Mouse (Mus musculus): ENCODE measurements around the gene Rnf8. TPM values are rescaled to one million over a fixed set of nuclear protein-coding genes. Genes with fewer than 3 reads are reported as not detected.

Rnf8 gene
- polyA plus RNA-seq, 1 experiment: 21.0 TPM

- TF ChIP-seq CTCF (IDR thresholded peaks at IDR 0.05; ENCODE audit: control insufficient read depth, insufficient read depth, insufficient replicate concordance, low read depth, low read length) (no peak), POLR2A (IDR thresholded peaks at IDR 0.05; ENCODE audit: control insufficient read depth, low read depth, low read length) (no peak)
- Histone ChIP-seq H3K4me3 (ENCODE audit: control insufficient read depth, low read depth, low read length) (no peak overlapping the region), H3K27ac (ENCODE audit: control insufficient read depth, insufficient read depth, low read depth, low read length) (no peak overlapping the region), H3K4me1 (ENCODE audit: control insufficient read depth, insufficient read depth, low read length) (peaks cover 2% of the 10 kb centered on the region), H3K27me3 (ENCODE audit: control insufficient read depth, insufficient read depth, low read length) (no peaks in the 10 kb centered on the region), H3K36me3 (ENCODE audit: control insufficient read depth, insufficient read depth, low read length) (peaks cover 10% of the 10 kb centered on the region)
Measured at GRCm38 (mm10) chr17:29687373-29687772, 72.8 kb downstream of the Rnf8 start.

- Histone ChIP-seq H3K27ac (ENCODE audit: control insufficient read depth, insufficient read depth, low read depth, low read length) (no peak overlapping the region), H3K36me3 (ENCODE audit: control insufficient read depth, insufficient read depth, low read length) (peaks cover 7% of the 10 kb centered on the region), H3K27me3 (ENCODE audit: control insufficient read depth, insufficient read depth, low read length) (no peaks in the 10 kb centered on the region), H3K4me1 (ENCODE audit: control insufficient read depth, insufficient read depth, low read length) (peaks cover 2% of the 10 kb centered on the region), H3K4me3 (ENCODE audit: control insufficient read depth, low read depth, low read length) (no peak overlapping the region)
- TF ChIP-seq POLR2A (IDR thresholded peaks at IDR 0.05; ENCODE audit: control insufficient read depth, low read depth, low read length): no peak
- TF ChIP-seq CTCF (IDR thresholded peaks at IDR 0.05; ENCODE audit: control insufficient read depth, insufficient read depth, insufficient replicate concordance, low read depth, low read length): no peak
Measured at GRCm38 (mm10) chr17:29688610-29689009, 74.0 kb downstream of the Rnf8 start.

- Histone ChIP-seq H3K4me1 (ENCODE audit: control insufficient read depth, insufficient read depth, low read length) (peaks cover 2% of the 10 kb centered on the region), H3K27ac (ENCODE audit: control insufficient read depth, insufficient read depth, low read depth, low read length) (no peak overlapping the region), H3K36me3 (ENCODE audit: control insufficient read depth, insufficient read depth, low read length) (peaks cover 10% of the 10 kb centered on the region), H3K4me3 (ENCODE audit: control insufficient read depth, low read depth, low read length) (no peak overlapping the region), H3K27me3 (ENCODE audit: control insufficient read depth, insufficient read depth, low read length) (no peaks in the 10 kb centered on the region)
- no peak for TF ChIP-seq CTCF (IDR thresholded peaks at IDR 0.05; ENCODE audit: control insufficient read depth, insufficient read depth, insufficient replicate concordance, low read depth, low read length)
- TF ChIP-seq POLR2A (IDR thresholded peaks at IDR 0.05; ENCODE audit: control insufficient read depth, low read depth, low read length): no peak
Measured at GRCm38 (mm10) chr17:29690257-29690656, 75.7 kb downstream of the Rnf8 start.

GRCm38 (mm10) chr17:29692827-29693226 is 78.2 kb downstream of the Rnf8 start:
- H3K4me1 ChIP-seq (ENCODE audit: control insufficient read depth, insufficient read depth, low read length): peaks cover 2% of the 10 kb centered on the region
- peaks cover 10% of the 10 kb centered on the region for H3K36me3 ChIP-seq (ENCODE audit: control insufficient read depth, insufficient read depth, low read length)
- H3K27me3 ChIP-seq (ENCODE audit: control insufficient read depth, insufficient read depth, low read length): no peaks in the 10 kb centered on the region
- H3K27ac ChIP-seq (ENCODE audit: control insufficient read depth, insufficient read depth, low read depth, low read length): no peak overlapping the region
- TF ChIP-seq POLR2A (IDR thresholded peaks at IDR 0.05; ENCODE audit: control insufficient read depth, low read depth, low read length) (no peak), CTCF (IDR thresholded peaks at IDR 0.05; ENCODE audit: control insufficient read depth, insufficient read depth, insufficient replicate concordance, low read depth, low read length) (no peak)
- H3K4me3 ChIP-seq (ENCODE audit: control insufficient read depth, low read depth, low read length): no peak overlapping the region

GRCm38 (mm10) chr17:29693571-29693970 is 79.0 kb downstream of the Rnf8 start:
- Histone ChIP-seq H3K27me3 (ENCODE audit: control insufficient read depth, insufficient read depth, low read length) (no peaks in the 10 kb centered on the region), H3K4me1 (ENCODE audit: control insufficient read depth, insufficient read depth, low read length) (peaks cover 2% of the 10 kb centered on the region), H3K27ac (ENCODE audit: control insufficient read depth, insufficient read depth, low read depth, low read length) (no peak overlapping the region), H3K4me3 (ENCODE audit: control insufficient read depth, low read depth, low read length) (no peak overlapping the region), H3K36me3 (ENCODE audit: control insufficient read depth, insufficient read depth, low read length) (peaks cover 13% of the 10 kb centered on the region)
- no peak for TF ChIP-seq CTCF (IDR thresholded peaks at IDR 0.05; ENCODE audit: control insufficient read depth, insufficient read depth, insufficient replicate concordance, low read depth, low read length)

- H3K36me3 ChIP-seq (ENCODE audit: control insufficient read depth, insufficient read depth, low read length): peaks cover 13% of the 10 kb centered on the region
- H3K27me3 ChIP-seq (ENCODE audit: control insufficient read depth, insufficient read depth, low read length): no peaks in the 10 kb centered on the region
- no peak overlapping the region for H3K27ac ChIP-seq (ENCODE audit: control insufficient read depth, insufficient read depth, low read depth, low read length)
- peaks cover 1% of the 10 kb centered on the region for H3K4me1 ChIP-seq (ENCODE audit: control insufficient read depth, insufficient read depth, low read length)
- no peak for TF ChIP-seq POLR2A (IDR thresholded peaks at IDR 0.05; ENCODE audit: control insufficient read depth, low read depth, low read length)
- TF ChIP-seq CTCF (IDR thresholded peaks at IDR 0.05; ENCODE audit: control insufficient read depth, insufficient read depth, insufficient replicate concordance, low read depth, low read length): no peak
- no peak overlapping the region for H3K4me3 ChIP-seq (ENCODE audit: control insufficient read depth, low read depth, low read length)
Measured at GRCm38 (mm10) chr17:29694516-29694915, 79.9 kb downstream of the Rnf8 start.

Other genes starting within 250 kb of the Rnf8 start
- gene Pim1, start 124.0 kb upstream of the Rnf8 start, polyA plus RNA-seq (2012; rRNA removed): 87.2 and 99.7 TPM in 2 replicates
- gene Gm17657, start 65.2 kb upstream of the Rnf8 start, polyA plus RNA-seq (2012; rRNA removed): 18.6 and 21.1 TPM in 2 replicates
- 26.0 and 26.5 TPM in 2 replicates for gene Tbc1d22b, start 65.0 kb upstream of the Rnf8 start, polyA plus RNA-seq (2012; rRNA removed)
- gene Tmem217, start 62.4 kb upstream of the Rnf8 start, polyA plus RNA-seq (2012; rRNA removed): 312 and 396 TPM in 2 replicates
- 0.98 and 1.2 TPM in 2 replicates for gene Gm28043, start 86 bp downstream of the Rnf8 start, polyA plus RNA-seq (2012; rRNA removed)
- 23.8 and 25.7 TPM in 2 replicates for gene Cmtr1, start 45.8 kb downstream of the Rnf8 start, polyA plus RNA-seq (2012; rRNA removed)
- gene Ccdc167, start 102.3 kb downstream of the Rnf8 start, polyA plus RNA-seq (2012; rRNA removed): 1.5 and 1.6 TPM in 2 replicates